Mouse (Mus musculus) layer of hippocampus, postnatal 14 days (tissue): ENCODE measurements around the gene Simc1. TPM values are rescaled to one million over a fixed set of nuclear protein-coding genes. Genes with fewer than 3 reads are reported as not detected.
"Not testable (repeated sequence)": the region's sequence is repeated elsewhere in the genome, so short reads cannot be mapped to it uniquely, and the experiment has no call there.

ENCODE experiments used
- DNase-seq, 2 experiments: peaks; one replicate each; pipeline ENCODE4 v3.0.0; 2021 to 2022; ENCODE audit warnings: low spot score in 2 of 2, mixed read lengths in 1 of 2
- long read RNA-seq, 2 experiments: library from polyadenylated mRNA; stranded (forward); transcript quantifications; one replicate each; pipeline ENCODE4 v2.0.0; 2021
- total RNA-seq, 2 experiments: library from RNA; stranded (reverse); gene quantifications; 2 replicates each; pipeline ENCODE4 v1.2.3; 2021

Simc1 gene
- 10 to 100 TPM; 14.0 to 16.2 TPM for total RNA-seq
- long read RNA-seq, experiment 1, full-length matches to known transcripts, result 5 of 11 reads
- long read RNA-seq, experiment 1, partial matches to known transcripts, result 2 of 11 reads
- long read RNA-seq, experiment 1, other reads (novel, unspliced or antisense), result 4 of 11 reads
- long read RNA-seq, experiment 2, full-length matches to known transcripts, result 3 of 7 reads
- long read RNA-seq, experiment 2, partial matches to known transcripts, result 1 of 7 reads
- long read RNA-seq, experiment 2, other reads (novel, unspliced or antisense), result 3 of 7 reads

GRCm38 (mm10) chr13:54503604-54504521 lies at the start of gene Simc1:
Simc1 (plus strand) TSS chr13:54503779.
- peak; percentile 46 to 52 for DNase-seq

DNA sequence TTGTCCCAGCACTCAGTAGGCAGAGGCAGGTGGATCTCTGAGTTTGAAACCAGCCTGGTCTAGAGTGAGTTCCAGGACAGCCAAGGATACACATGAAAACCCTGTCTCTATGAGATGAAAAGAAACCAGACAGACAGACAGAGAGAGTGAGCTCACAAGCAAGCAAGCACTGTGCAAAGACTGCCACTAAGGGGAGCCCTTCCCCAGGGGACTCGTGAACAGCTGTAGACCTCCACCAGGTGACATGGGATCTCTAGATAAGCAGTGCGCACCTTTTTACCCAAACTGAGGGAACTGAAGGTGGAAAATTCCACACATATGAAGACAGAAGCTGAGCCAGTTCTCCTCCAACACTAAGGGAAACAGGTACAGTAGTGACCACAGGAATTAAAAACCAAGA lies 46.5 kb upstream of the Simc1 start:
- no peak for DNase-seq

DNA sequence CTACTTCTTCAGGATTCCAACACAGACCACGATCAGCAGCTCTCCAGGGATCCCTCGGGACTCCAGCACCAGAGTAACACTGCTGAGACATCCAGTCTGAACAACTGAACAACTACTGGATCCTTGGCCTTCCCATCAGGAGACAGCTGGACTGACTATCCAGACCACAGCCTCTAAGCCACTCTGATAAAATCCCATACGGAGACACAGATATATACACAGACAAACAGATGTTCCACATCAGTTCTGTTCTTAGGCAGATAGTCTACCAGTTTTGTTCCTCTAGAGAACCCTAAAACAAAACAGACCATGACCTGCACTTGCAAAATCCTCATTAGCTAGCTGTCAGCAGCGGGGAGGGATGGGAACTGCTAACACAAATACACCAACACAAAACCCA lies 44.3 kb upstream of the Simc1 start:
- DNase-seq, result no peak

DNA sequence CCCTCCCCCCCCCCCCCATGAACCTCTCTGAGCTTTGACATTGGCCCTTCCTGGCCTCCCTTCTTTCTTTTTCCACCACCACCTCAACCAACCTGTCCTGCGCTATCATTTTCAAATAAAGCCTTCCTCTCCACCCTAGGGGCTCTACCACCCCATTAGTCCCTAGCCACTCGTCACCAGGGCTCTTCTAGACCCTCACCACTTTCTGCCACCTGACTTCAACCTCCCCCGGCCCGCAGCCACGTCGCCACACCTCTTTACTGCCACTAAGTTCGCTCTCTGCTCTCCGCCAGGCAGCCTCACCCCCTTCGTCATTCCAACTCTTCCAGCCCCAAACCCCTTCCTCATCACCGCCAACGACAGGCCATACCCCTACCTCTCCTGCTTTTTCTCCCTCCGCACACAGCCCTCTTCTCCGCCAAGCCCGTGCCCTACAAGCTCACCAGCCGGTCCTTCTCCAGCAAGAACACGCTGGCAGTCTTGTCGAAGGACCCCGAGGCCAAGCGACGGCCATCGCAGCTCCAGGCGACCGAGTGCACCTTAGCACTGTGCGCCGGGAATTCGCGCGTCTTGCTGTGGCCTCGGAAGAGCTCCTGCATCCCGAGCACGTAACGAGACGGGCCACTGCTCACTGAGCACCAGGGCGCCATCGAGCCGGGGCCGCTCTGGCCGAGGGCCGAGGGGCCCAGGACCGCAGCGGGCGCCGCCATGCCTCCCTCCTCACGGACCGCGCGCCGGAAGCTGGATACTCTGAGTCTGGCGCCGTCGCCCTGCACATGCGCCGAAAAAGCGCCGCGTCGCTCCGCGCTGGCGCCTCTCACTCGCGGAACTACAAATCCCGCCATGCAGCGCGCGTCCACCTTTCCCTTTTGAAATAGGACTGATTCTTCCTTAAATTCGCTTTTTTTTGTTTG lies 35.2 kb upstream of the Simc1 start, which contains the start of gene Thoc3:
Gene Thoc3, minus strand, starts transcription at position 752 of the 914 bp plus-strand sequence.
- peak; percentile 84 to 92 for DNase-seq

DNA sequence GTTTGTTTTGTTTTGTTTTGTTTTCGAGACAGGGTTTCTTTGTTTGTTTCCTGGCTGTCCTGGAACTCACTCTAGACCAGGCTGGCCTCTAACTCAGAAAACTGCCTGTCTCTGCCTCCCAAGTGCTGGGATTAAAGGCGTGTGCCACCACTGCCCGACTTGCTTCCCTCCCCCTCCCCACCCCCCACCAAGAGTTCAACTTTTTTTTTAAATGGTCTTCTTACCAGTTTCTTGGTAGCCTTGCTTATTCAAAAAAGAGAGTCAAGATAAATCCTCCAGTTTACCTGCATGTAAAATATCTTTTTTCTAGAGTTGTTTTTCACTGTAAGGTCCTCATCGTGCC lies 34.6 kb upstream of the Simc1 start:
- no peak for DNase-seq

DNA sequence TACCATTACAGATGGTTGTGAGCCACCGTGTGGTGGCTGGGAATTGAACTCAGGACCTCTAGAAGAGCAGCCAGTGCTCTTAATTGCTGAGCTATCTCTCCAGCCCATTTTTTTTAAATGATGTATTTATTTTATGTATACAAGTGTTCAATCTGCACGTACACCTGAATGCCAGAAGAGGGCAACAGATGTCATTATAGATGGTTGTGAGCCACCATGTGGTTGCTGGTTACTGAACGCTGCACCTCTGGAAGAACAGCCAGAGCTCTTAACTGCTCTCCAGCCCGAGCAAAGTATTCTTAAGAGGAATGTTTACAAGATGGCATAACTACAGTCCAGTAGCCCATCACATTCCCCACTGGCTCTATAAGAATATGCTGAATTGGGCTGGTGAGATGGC lies 31.6 kb upstream of the Simc1 start:
- no peak for DNase-seq

DNA sequence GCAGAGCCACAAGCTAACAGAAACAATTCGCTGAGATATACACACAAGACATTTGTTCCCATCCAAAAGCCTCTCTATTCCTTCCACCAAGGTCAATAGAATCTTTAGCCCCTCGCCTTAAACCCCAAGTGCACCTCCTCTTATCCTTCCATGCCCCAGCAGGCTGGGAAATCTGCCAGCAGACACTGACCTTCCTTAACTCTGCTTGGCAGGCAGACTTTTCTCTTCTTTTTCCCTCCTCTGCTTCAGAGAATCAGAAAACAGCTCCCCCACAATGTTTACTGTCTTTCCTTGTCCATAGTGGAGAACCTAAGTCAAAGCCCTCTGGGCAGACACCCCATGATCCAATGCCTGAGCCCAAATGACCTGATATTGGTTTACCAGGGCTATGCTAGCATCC lies 28.6 kb upstream of the Simc1 start:
- no peak for DNase-seq

- no peak for DNase-seq
Observed at GRCm38 (mm10) chr13:54475702-54476101, 27.9 kb upstream of the Simc1 start.

GRCm38 (mm10) chr13:54479286-54479685 lies 24.3 kb upstream of the Simc1 start:
- no peak for DNase-seq

GRCm38 (mm10) chr13:54481498-54481897 lies 22.1 kb upstream of the Simc1 start:
- no peak for DNase-seq

- DNase-seq, result no peak
Observed at GRCm38 (mm10) chr13:54490411-54490810, 13.2 kb upstream of the Simc1 start.

DNA sequence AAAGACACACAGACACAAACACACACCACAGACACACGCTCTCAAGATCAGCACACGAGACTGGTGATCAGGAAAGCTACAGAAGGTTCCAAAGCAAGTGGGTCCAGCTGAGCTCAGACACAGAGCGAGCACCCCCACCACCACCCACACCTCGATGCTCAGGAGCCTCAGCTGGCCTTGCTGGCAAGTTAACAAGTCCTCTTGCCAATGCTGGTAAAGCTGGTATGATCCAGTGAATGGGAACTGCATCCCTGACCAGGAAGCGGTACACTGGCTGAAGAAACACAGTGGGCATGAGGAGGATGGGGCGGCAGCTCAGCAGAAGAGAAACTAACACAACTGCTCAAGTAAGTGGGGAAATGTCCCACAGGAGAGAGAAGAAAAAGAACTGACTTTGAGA lies 12.2 kb upstream of the Simc1 start:
- no peak for DNase-seq

GRCm38 (mm10) chr13:54499551-54499950 lies 4.0 kb upstream of the Simc1 start:
- DNase-seq, result not testable (repeated sequence)

- DNase-seq, result no peak
Observed at GRCm38 (mm10) chr13:54501352-54501751, 2.2 kb upstream of the Simc1 start.

DNA sequence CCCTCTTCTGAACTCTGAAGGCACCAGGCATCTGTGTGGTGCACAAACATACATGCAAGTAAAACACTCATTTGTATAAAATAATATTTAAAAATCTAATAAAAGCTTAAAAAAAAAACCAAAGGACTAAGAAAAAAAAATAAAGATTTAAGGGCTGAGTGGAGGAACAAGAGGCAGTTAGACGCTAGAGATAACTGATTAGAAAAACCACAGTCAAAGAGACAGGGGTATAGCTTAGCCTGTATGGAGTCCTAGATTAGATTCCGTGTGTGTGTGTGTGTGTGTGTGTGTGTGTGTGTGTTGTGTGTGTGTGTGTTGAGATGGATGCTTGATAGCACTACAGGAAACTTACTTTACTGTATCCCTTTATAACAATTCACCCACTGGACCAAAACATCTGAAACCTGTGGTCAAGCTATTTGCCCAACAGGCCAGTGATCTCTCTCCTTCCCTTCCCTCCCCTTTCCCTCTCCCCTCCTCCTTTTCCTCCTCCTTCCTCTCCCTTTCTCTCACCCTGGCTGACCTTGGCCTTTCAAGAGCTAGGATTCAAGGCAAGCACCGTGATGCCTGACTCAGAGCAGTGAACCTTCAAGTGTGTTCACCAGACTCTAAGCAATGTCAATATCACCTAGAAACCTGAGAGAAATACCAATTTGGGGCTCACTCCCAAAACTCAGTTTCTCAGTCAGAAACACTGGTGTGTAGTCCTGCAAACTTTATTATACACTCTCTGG lies 1.5 kb upstream of the Simc1 start:
- DNase-seq, result no peak

GRCm38 (mm10) chr13:54503278-54503603 lies 338 bp upstream of the Simc1 start:
- DNase-seq, result peak in 1 of 2 experiments; percentile 40

- DNase-seq, result no peak
Observed at GRCm38 (mm10) chr13:54504611-54505260, 1.2 kb downstream of the Simc1 start.

- peak in 1 of 2 experiments; percentile 40 for DNase-seq
Observed at GRCm38 (mm10) chr13:54505920-54506319, 2.3 kb downstream of the Simc1 start.

DNA sequence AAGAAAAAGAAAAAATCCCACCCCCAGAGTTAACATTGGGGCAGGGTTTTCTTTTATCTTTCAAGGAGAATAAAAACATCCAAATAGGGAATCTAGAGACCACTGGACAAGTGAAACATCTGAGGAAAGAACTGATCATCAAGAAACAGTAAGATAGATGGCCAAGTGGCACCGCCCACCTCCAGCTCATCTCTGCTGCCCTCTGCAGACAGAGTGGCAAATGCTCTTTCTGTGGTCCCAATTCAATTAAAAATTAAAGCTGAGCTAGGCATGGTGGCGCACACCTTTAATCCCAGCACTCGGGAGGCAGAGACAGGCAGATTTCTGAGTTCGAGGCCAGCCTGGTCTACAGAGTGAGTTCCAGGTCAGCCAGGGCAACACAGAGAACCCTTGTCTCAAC lies 16.6 kb downstream of the Simc1 start:
- no peak for DNase-seq

DNA sequence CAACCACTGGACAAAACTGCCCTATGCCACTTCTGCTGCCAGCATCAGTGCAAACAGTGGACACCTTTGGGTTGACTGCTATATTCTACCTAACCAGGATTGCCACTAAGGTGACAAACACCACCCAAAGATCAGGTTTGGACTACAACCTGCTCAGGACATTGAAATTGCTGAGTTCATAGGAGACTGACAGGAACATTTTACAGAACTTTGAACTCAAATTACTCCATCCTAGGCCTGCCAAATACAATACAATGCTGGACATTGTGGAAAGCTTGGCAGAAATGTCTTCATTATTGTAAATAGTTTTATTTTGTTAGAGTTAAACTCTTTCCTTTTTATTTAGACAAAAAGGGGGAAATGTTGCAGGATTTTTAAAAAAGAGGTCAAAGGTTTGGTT lies 17.6 kb downstream of the Simc1 start:
- no peak for DNase-seq
